Mouse (Mus musculus) heart, postnatal 0 days (tissue): ENCODE data around the gene Rasgef1a. TPM values are rescaled to one million over a fixed set of nuclear protein-coding genes. Genes with fewer than 3 reads are reported as not detected.

Source experiments
- ATAC-seq: fragments of 200-750 bp; cut with Nextera tagmentation; 2 replicates; pipeline ENCODE4 v1.8.0; 2017; ENCODE audit warnings: low read depth, moderate number of reproducible peaks, moderate library complexity; ENCODE audit not compliant: insufficient read depth
- DNase-seq: peaks from one replicate; pipeline ENCODE4 v3.0.0-alpha.2; 2016; ENCODE audit warnings: low spot score
- H3K27ac ChIP-seq: fragments of 300-500 bp; sonication (generic); 2 replicates; pipeline ENCODE4 v1.5.1; 2014; ENCODE audit warnings: low read depth, mild to moderate bottlenecking
- H3K27me3 ChIP-seq: fragments of 300-500 bp; sonication (generic); 2 replicates; pipeline ENCODE4 v1.6.1; 2014; ENCODE audit warnings: low read length, mixed read lengths; ENCODE audit not compliant: control insufficient read depth, insufficient read depth
- H3K36me3 ChIP-seq: fragments of 300-500 bp; sonication (generic); replicated peaks from 2 replicates; pipeline ENCODE4 v1.6.1; 2014; ENCODE audit warnings: low read length, mixed read lengths; ENCODE audit not compliant: control insufficient read depth, insufficient read depth
- H3K4me1 ChIP-seq: fragments of 300-500 bp; sonication (generic); 2 replicates; pipeline ENCODE4 v1.6.1; 2014; ENCODE audit warnings: antibody characterized with exemption; ENCODE audit not compliant: control insufficient read depth, insufficient read depth
- H3K4me2 ChIP-seq: fragments of 300-500 bp; sonication (generic); 2 replicates; pipeline ENCODE4 v1.6.1; 2014; ENCODE audit warnings: low read depth, mild to moderate bottlenecking, low read length, moderate library complexity
- H3K4me3 ChIP-seq: fragments of 300-500 bp; sonication (generic); 2 replicates; pipeline ENCODE4 v1.5.1; 2014; ENCODE audit warnings: low read depth, low read length
- H3K9ac ChIP-seq: fragments of 300-500 bp; sonication (generic); replicated peaks from 2 replicates; pipeline ENCODE4 v1.6.1; 2014; ENCODE audit warnings: low read depth, low read length, mixed read lengths
- H3K9me3 ChIP-seq: fragments of 300-500 bp; sonication (generic); replicated peaks from 2 replicates; pipeline ENCODE4 v1.6.1; 2016; ENCODE audit warnings: low read length; ENCODE audit not compliant: control insufficient read depth
- CTCF ChIP-seq: IDR thresholded peaks from 2 replicates; pipeline ENCODE4 v1.5.1; 2016; ENCODE audit warnings: antibody characterized with exemption, control low read depth, low read depth
- EP300 ChIP-seq: IDR thresholded peaks from 2 replicates; pipeline ENCODE4 v1.6.1; 2016; ENCODE audit warnings: antibody characterized with exemption, low read depth
- WGBS: fragments of 180-500 bp; shearing (Covaris S2); extraction: QIAGEN DNeasy Blood & Tissue Kit; methylation state at CpG from one replicate; pipeline ENCODE4 v1.1.7; 2014; 5-methylcytosine and 5-hydroxymethylcytosine counted together
- polyA plus RNA-seq: library from polyadenylated mRNA; unstranded; fragments of >200 nt; fragmentation: Nextera tagmentation; extraction: Ambion mirVana; gene quantifications from 2 replicates; pipeline ENCODE4 v1.2.1, GENCODE M21; 2015
- total RNA-seq: library from RNA; depleted of rRNA; stranded (reverse); fragments of >200 nt; gene quantifications from 2 replicates; pipeline ENCODE4 v1.2.3, GENCODE M21; 2014; ENCODE audit warnings: low replicate concordance; rRNA removed

Rasgef1a gene
- total RNA-seq (1.8 and 2.1 TPM in 2 replicates), polyA plus RNA-seq (0.16 and 0.18 TPM in 2 replicates)

GRCm38 (mm10) chr6:118010756-118011615 lies at the start of gene Rasgef1a:
Rasgef1a (plus strand) TSS chr6:118011438.
- TF ChIP-seq EP300 (no peak), CTCF (no peak)

GRCm38 (mm10) chr6:117963201-117963600 lies 48.0 kb upstream of the Rasgef1a start:
- 76% methylated on average over 3 of the region's 3 CpGs for WGBS
- Histone ChIP-seq H3K4me1 (no peaks in the 10 kb centered on the region), H3K4me3 (no peak overlapping the region), H3K36me3 (no peaks in the 10 kb centered on the region), H3K27me3 (no peaks in the 10 kb centered on the region), H3K9me3 (peaks cover 6% of the 10 kb centered on the region; the same call in 1 of the 2 replicates), H3K4me2 (no peak overlapping the region), H3K9ac (no peak overlapping the region), H3K27ac (no peak overlapping the region)
- no peak for ATAC-seq
- DNase-seq, result no peak
- no peak for TF ChIP-seq CTCF
- no peak for TF ChIP-seq EP300

More at GRCm38 (mm10) chr6:118010756-118011615, at the start of gene Rasgef1a:
- Histone ChIP-seq H3K4me2 (peak within 1 kb of the TSS; percentile 83), H3K27ac (no peak within 1 kb of the TSS), H3K9ac (peak within 1 kb of the TSS; percentile 40), H3K4me1 (0 out of 2 replicates have a peak, but pooled peaks cover 5% of the 10 kb centered on the region), H3K27me3 (peaks cover 42% of the 10 kb centered on the region), H3K9me3 (no peaks in the 10 kb centered on the region), H3K36me3 (no peaks in the 10 kb centered on the region), H3K4me3 (peak within 1 kb of the TSS; percentile 50)
- 13% methylated on average over 48 of the region's 70 CpGs for WGBS
- DNase-seq, result no peak
- ATAC-seq, result peak; percentile 37; the same call in 1 of the 2 replicates

GRCm38 (mm10) chr6:117966729-117967128 lies 44.5 kb upstream of the Rasgef1a start:
- H3K27me3 ChIP-seq, result no peaks in the 10 kb centered on the region
- no peak overlapping the region for H3K4me2 ChIP-seq
- no peaks in the 10 kb centered on the region for H3K36me3 ChIP-seq
- WGBS, result 13% methylated on average over 9 of the region's 9 CpGs
- no peak overlapping the region for H3K27ac ChIP-seq
- no peak overlapping the region; the same call in 1 of the 2 replicates for H3K9ac ChIP-seq
- ATAC-seq (no peak), DNase-seq (peak; percentile 28)
- TF ChIP-seq EP300 (no peak), CTCF (peak; percentile 53)
- H3K4me1 ChIP-seq, result no peaks in the 10 kb centered on the region
- no peak overlapping the region for H3K4me3 ChIP-seq
- peaks cover 6% of the 10 kb centered on the region; the same call in 1 of the 2 replicates for H3K9me3 ChIP-seq

DNA sequence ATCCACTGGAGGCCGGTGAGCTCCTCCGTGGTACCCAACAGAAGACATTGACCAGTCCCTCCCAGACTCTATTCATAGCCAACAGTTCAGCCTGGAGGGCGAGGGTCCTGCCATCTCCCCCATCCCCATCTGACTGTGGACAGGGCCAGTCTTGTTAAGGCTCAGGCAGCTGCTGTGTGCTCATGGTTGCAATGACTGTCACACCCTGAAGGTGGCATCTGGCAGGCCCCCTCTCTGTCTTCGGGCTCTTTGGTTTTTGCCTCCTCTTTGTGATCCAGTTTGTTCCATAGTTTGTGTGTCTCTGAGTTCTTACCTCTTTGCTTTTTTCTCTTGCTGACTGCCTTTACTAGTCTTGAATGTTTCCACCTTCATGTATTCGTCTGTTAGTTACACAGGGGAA lies 24.1 kb upstream of the Rasgef1a start:
- H3K27me3 ChIP-seq, result no peaks in the 10 kb centered on the region
- TF ChIP-seq EP300, result no peak
- no peak for TF ChIP-seq CTCF
- ATAC-seq, result no peak
- no peaks in the 10 kb centered on the region for H3K9me3 ChIP-seq
- no peak for DNase-seq
- no peak overlapping the region for H3K4me2 ChIP-seq
- no peak overlapping the region for H3K4me3 ChIP-seq
- no peak overlapping the region for H3K27ac ChIP-seq
- no peak overlapping the region for H3K9ac ChIP-seq
- WGBS, result 56% methylated on average over 5 of the region's 5 CpGs
- H3K4me1 ChIP-seq, result no peaks in the 10 kb centered on the region
- H3K36me3 ChIP-seq, result no peaks in the 10 kb centered on the region

DNA sequence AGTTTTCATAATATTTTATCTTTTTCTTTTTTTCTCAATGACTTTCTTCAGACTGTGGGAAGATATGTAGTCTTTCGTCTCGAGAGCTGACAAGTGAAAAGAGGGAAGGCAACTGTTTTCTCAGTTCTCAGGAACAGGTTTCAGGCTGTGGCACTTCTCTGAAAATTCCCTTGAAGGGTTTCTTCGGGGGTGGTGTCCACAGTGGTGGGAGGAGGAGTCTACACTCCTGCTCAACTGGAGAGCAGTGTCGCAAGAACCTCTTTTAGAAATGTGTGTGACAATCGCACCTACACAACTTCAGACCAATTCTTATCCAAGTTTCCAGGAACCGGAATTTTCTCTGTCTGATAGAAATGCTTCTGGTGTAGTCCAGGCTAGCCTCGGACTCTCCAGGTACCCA lies 22.0 kb upstream of the Rasgef1a start:
- no peak for ATAC-seq
- no peak overlapping the region for H3K27ac ChIP-seq
- H3K9ac ChIP-seq, result no peak overlapping the region
- H3K9me3 ChIP-seq, result no peaks in the 10 kb centered on the region
- H3K4me2 ChIP-seq, result no peak overlapping the region
- H3K4me1 ChIP-seq, result no peaks in the 10 kb centered on the region
- TF ChIP-seq CTCF, result no peak
- TF ChIP-seq EP300, result no peak
- H3K36me3 ChIP-seq, result no peaks in the 10 kb centered on the region
- no peaks in the 10 kb centered on the region for H3K27me3 ChIP-seq
- no peak for DNase-seq
- H3K4me3 ChIP-seq, result no peak overlapping the region
- 74% methylated on average over 7 of the region's 7 CpGs for WGBS
